Mouse (Mus musculus): ENCODE results near the gene Snx27. TPM values are rescaled to one million over a fixed set of nuclear protein-coding genes. Genes with fewer than 3 reads are reported as not detected.

The Snx27 gene
- polyA plus RNA-seq, 1 experiment: 13.9 TPM

- no peaks in the 10 kb centered on the region for H3K4me1 ChIP-seq (replicated peaks; ENCODE audit: control insufficient read depth, insufficient read depth, low read length)
- no peaks in the 10 kb centered on the region for H3K27me3 ChIP-seq (ENCODE audit: control insufficient read depth, insufficient read depth, low read length)
- 94% methylated on average over 4 of the region's 4 CpGs for WGBS
- no peak for DNase-seq
- no peak for TF ChIP-seq CTCF (IDR thresholded peaks at IDR 0.05; ENCODE audit: borderline replicate concordance, control insufficient read depth, extremely low read depth, insufficient read depth, low read length, poor library complexity)
- no peak for TF ChIP-seq POLR2A (IDR thresholded peaks at IDR 0.05; ENCODE audit: control insufficient read depth, extremely low read depth, insufficient read depth, low read length, poor library complexity)
- H3K4me3 ChIP-seq (ENCODE audit: control insufficient read depth, insufficient read depth, low read length): no peak overlapping the region
- H3K27ac ChIP-seq (ENCODE audit: control insufficient read depth, insufficient read depth, low read length): no peak overlapping the region
- peaks cover 10% of the 10 kb centered on the region for H3K36me3 ChIP-seq (ENCODE audit: control insufficient read depth, insufficient read depth, low read length)
Observed at GRCm38 (mm10) chr3:94564356-94565010, 18.0 kb downstream of the Snx27 start.

GRCm38 (mm10) chr3:94563163-94563562 lies 19.4 kb downstream of the Snx27 start:
- Histone ChIP-seq H3K27me3 (ENCODE audit: control insufficient read depth, insufficient read depth, low read length) (no peaks in the 10 kb centered on the region), H3K4me1 (replicated peaks; ENCODE audit: control insufficient read depth, insufficient read depth, low read length) (no peaks in the 10 kb centered on the region), H3K4me3 (ENCODE audit: control insufficient read depth, insufficient read depth, low read length) (no peak overlapping the region), H3K27ac (ENCODE audit: control insufficient read depth, insufficient read depth, low read length) (no peak overlapping the region), H3K36me3 (ENCODE audit: control insufficient read depth, insufficient read depth, low read length) (peaks cover 19% of the 10 kb centered on the region)
- WGBS: 90% methylated on average over 3 of the region's 3 CpGs
- TF ChIP-seq CTCF (IDR thresholded peaks at IDR 0.05; ENCODE audit: borderline replicate concordance, control insufficient read depth, extremely low read depth, insufficient read depth, low read length, poor library complexity): no peak
- no peak for TF ChIP-seq POLR2A (IDR thresholded peaks at IDR 0.05; ENCODE audit: control insufficient read depth, extremely low read depth, insufficient read depth, low read length, poor library complexity)
- no peak for DNase-seq

GRCm38 (mm10) chr3:94559931-94560429 lies 22.5 kb downstream of the Snx27 start:
- no peak for DNase-seq
- WGBS: 89% methylated on average over 5 of the region's 5 CpGs
- Histone ChIP-seq H3K27me3 (ENCODE audit: control insufficient read depth, insufficient read depth, low read length) (no peaks in the 10 kb centered on the region), H3K4me3 (ENCODE audit: control insufficient read depth, insufficient read depth, low read length) (no peak overlapping the region), H3K27ac (ENCODE audit: control insufficient read depth, insufficient read depth, low read length) (no peak overlapping the region), H3K36me3 (ENCODE audit: control insufficient read depth, insufficient read depth, low read length) (peaks cover 19% of the 10 kb centered on the region), H3K4me1 (replicated peaks; ENCODE audit: control insufficient read depth, insufficient read depth, low read length) (no peaks in the 10 kb centered on the region)
- TF ChIP-seq CTCF (IDR thresholded peaks at IDR 0.05; ENCODE audit: borderline replicate concordance, control insufficient read depth, extremely low read depth, insufficient read depth, low read length, poor library complexity): no peak
- no peak for TF ChIP-seq POLR2A (IDR thresholded peaks at IDR 0.05; ENCODE audit: control insufficient read depth, extremely low read depth, insufficient read depth, low read length, poor library complexity)

- Histone ChIP-seq H3K4me3 (ENCODE audit: control insufficient read depth, insufficient read depth, low read length) (no peak overlapping the region), H3K27ac (ENCODE audit: control insufficient read depth, insufficient read depth, low read length) (no peak overlapping the region), H3K27me3 (ENCODE audit: control insufficient read depth, insufficient read depth, low read length) (no peaks in the 10 kb centered on the region), H3K36me3 (ENCODE audit: control insufficient read depth, insufficient read depth, low read length) (no peaks in the 10 kb centered on the region), H3K4me1 (replicated peaks; ENCODE audit: control insufficient read depth, insufficient read depth, low read length) (no peaks in the 10 kb centered on the region)
- no peak for TF ChIP-seq CTCF (IDR thresholded peaks at IDR 0.05; ENCODE audit: borderline replicate concordance, control insufficient read depth, extremely low read depth, insufficient read depth, low read length, poor library complexity)
- TF ChIP-seq POLR2A (IDR thresholded peaks at IDR 0.05; ENCODE audit: control insufficient read depth, extremely low read depth, insufficient read depth, low read length, poor library complexity): no peak
- WGBS: 27% methylated on average over 2 of the region's 2 CpGs
- DNase-seq: no peak
Observed at GRCm38 (mm10) chr3:94549041-94549440, 33.5 kb downstream of the Snx27 start.

- 97% methylated on average over 3 of the region's 3 CpGs for WGBS
- Histone ChIP-seq H3K27me3 (ENCODE audit: control insufficient read depth, insufficient read depth, low read length) (no peaks in the 10 kb centered on the region), H3K4me1 (replicated peaks; ENCODE audit: control insufficient read depth, insufficient read depth, low read length) (no peaks in the 10 kb centered on the region), H3K27ac (ENCODE audit: control insufficient read depth, insufficient read depth, low read length) (no peak overlapping the region), H3K4me3 (ENCODE audit: control insufficient read depth, insufficient read depth, low read length) (no peak overlapping the region), H3K36me3 (ENCODE audit: control insufficient read depth, insufficient read depth, low read length) (no peaks in the 10 kb centered on the region)
- TF ChIP-seq POLR2A (IDR thresholded peaks at IDR 0.05; ENCODE audit: control insufficient read depth, extremely low read depth, insufficient read depth, low read length, poor library complexity) (no peak), CTCF (IDR thresholded peaks at IDR 0.05; ENCODE audit: borderline replicate concordance, control insufficient read depth, extremely low read depth, insufficient read depth, low read length, poor library complexity) (no peak)
- DNase-seq: no peak
Observed at GRCm38 (mm10) chr3:94537187-94537586, 45.3 kb downstream of the Snx27 start.

- Histone ChIP-seq H3K27ac (ENCODE audit: control insufficient read depth, insufficient read depth, low read length) (no peak overlapping the region), H3K36me3 (ENCODE audit: control insufficient read depth, insufficient read depth, low read length) (peaks cover 6% of the 10 kb centered on the region), H3K27me3 (ENCODE audit: control insufficient read depth, insufficient read depth, low read length) (no peaks in the 10 kb centered on the region), H3K4me1 (replicated peaks; ENCODE audit: control insufficient read depth, insufficient read depth, low read length) (no peaks in the 10 kb centered on the region), H3K4me3 (ENCODE audit: control insufficient read depth, insufficient read depth, low read length) (no peak overlapping the region)
- TF ChIP-seq CTCF (IDR thresholded peaks at IDR 0.05; ENCODE audit: borderline replicate concordance, control insufficient read depth, extremely low read depth, insufficient read depth, low read length, poor library complexity): no peak
- TF ChIP-seq POLR2A (IDR thresholded peaks at IDR 0.05; ENCODE audit: control insufficient read depth, extremely low read depth, insufficient read depth, low read length, poor library complexity): no peak
- DNase-seq: peak; percentile 40
Observed at GRCm38 (mm10) chr3:94533968-94534367, 48.5 kb downstream of the Snx27 start.

Data from thymus, adult 2 months (tissue).